Mouse (Mus musculus): ENCODE data around the gene Nbeal1. TPM values are rescaled to one million over a fixed set of nuclear protein-coding genes. Genes with fewer than 3 reads are reported as not detected.
A peak's percentile ranks its signal among the peaks of the same experiment; 100 is the strongest.

Gene Nbeal1
- polyA plus RNA-seq, 1 experiment from 2014 or later = 5.8 TPM

GRCm38 (mm10) chr1:60196813-60197212 is 16.4 kb downstream of the Nbeal1 start:
- Histone ChIP-seq H3K36me3 (peaks cover 36% of the 10 kb centered on the region), H3K27me3 (ENCODE audit: insufficient read depth, poor library complexity, severe bottlenecking) (no peaks in the 10 kb centered on the region), H3K27ac (no peak overlapping the region), H3K9me3 (no peaks in the 10 kb centered on the region), H3K4me3 (no peak overlapping the region), H3K4me1 (replicated peaks) (no peaks in the 10 kb centered on the region)
- peak; percentile 10 for DNase-seq (ENCODE audit: low spot score)
- 67% methylated on average over 3 of the region's 3 CpGs for WGBS

- H3K4me3 ChIP-seq = no peak overlapping the region
- H3K27ac ChIP-seq = no peak overlapping the region
- WGBS = 83% methylated on average over 4 of the region's 4 CpGs
- no peaks in the 10 kb centered on the region for H3K27me3 ChIP-seq (ENCODE audit: insufficient read depth, poor library complexity, severe bottlenecking)
- no peak for DNase-seq (ENCODE audit: low spot score)
- no peaks in the 10 kb centered on the region for H3K9me3 ChIP-seq
- H3K36me3 ChIP-seq = peaks cover 57% of the 10 kb centered on the region
- H3K4me1 ChIP-seq (replicated peaks) = no peaks in the 10 kb centered on the region
Observed at GRCm38 (mm10) chr1:60199006-60199405, 18.6 kb downstream of the Nbeal1 start.

- H3K36me3 ChIP-seq = peaks cover 66% of the 10 kb centered on the region
- WGBS = 91% methylated on average over 4 of the region's 4 CpGs
- H3K27ac ChIP-seq = no peak overlapping the region
Observed at GRCm38 (mm10) chr1:60236261-60236660, 55.9 kb downstream of the Nbeal1 start.

GRCm38 (mm10) chr1:60240430-60240829 is 60.0 kb downstream of the Nbeal1 start:
- no peaks in the 10 kb centered on the region for H3K4me1 ChIP-seq (replicated peaks)
- no peak overlapping the region for H3K4me3 ChIP-seq
- peaks cover 57% of the 10 kb centered on the region for H3K36me3 ChIP-seq
- no peak overlapping the region for H3K27ac ChIP-seq
- no peaks in the 10 kb centered on the region for H3K9me3 ChIP-seq
- H3K27me3 ChIP-seq (ENCODE audit: insufficient read depth, poor library complexity, severe bottlenecking) = no peaks in the 10 kb centered on the region
- DNase-seq (ENCODE audit: low spot score) = no peak

More at GRCm38 (mm10) chr1:60236261-60236660, 55.9 kb downstream of the Nbeal1 start:
- H3K4me3 ChIP-seq = no peak overlapping the region
- no peaks in the 10 kb centered on the region for H3K27me3 ChIP-seq (ENCODE audit: insufficient read depth, poor library complexity, severe bottlenecking)
- no peaks in the 10 kb centered on the region for H3K4me1 ChIP-seq (replicated peaks)
- DNase-seq (ENCODE audit: low spot score) = no peak
- H3K9me3 ChIP-seq = no peaks in the 10 kb centered on the region

- no peaks in the 10 kb centered on the region for H3K4me1 ChIP-seq (replicated peaks)
- H3K27ac ChIP-seq = no peak overlapping the region
- 89% methylated on average over 3 of the region's 3 CpGs for WGBS
- H3K27me3 ChIP-seq (ENCODE audit: insufficient read depth, poor library complexity, severe bottlenecking) = no peaks in the 10 kb centered on the region
- peaks cover 54% of the 10 kb centered on the region for H3K36me3 ChIP-seq
- DNase-seq (ENCODE audit: low spot score) = no peak
- no peaks in the 10 kb centered on the region for H3K9me3 ChIP-seq
- H3K4me3 ChIP-seq = no peak overlapping the region
Observed at GRCm38 (mm10) chr1:60268113-60268512, 87.7 kb downstream of the Nbeal1 start.

GRCm38 (mm10) chr1:60269314-60269713 is 88.9 kb downstream of the Nbeal1 start:
- no peaks in the 10 kb centered on the region for H3K27me3 ChIP-seq (ENCODE audit: insufficient read depth, poor library complexity, severe bottlenecking)
- no peak for DNase-seq (ENCODE audit: low spot score)
- H3K27ac ChIP-seq = no peak overlapping the region
- H3K36me3 ChIP-seq = peaks cover 42% of the 10 kb centered on the region
- no peaks in the 10 kb centered on the region for H3K4me1 ChIP-seq (replicated peaks)
- H3K9me3 ChIP-seq = no peaks in the 10 kb centered on the region
- H3K4me3 ChIP-seq = no peak overlapping the region

GRCm38 (mm10) chr1:60272471-60272870 is 92.1 kb downstream of the Nbeal1 start:
- Histone ChIP-seq H3K4me3 (no peak overlapping the region), H3K27me3 (ENCODE audit: insufficient read depth, poor library complexity, severe bottlenecking) (no peaks in the 10 kb centered on the region), H3K36me3 (peaks cover 35% of the 10 kb centered on the region), H3K27ac (no peak overlapping the region), H3K4me1 (replicated peaks) (no peaks in the 10 kb centered on the region), H3K9me3 (no peaks in the 10 kb centered on the region)
- WGBS = 82% methylated on average over 2 of the region's 2 CpGs
- no peak for DNase-seq (ENCODE audit: low spot score)

GRCm38 (mm10) chr1:60293921-60294320 is 113.5 kb downstream of the Nbeal1 start:
- 87% methylated on average over 1 of the region's 1 CpGs for WGBS
- no peak overlapping the region for H3K4me3 ChIP-seq
- no peaks in the 10 kb centered on the region for H3K9me3 ChIP-seq
- DNase-seq (ENCODE audit: low spot score) = no peak
- no peaks in the 10 kb centered on the region for H3K4me1 ChIP-seq (replicated peaks)
- H3K27ac ChIP-seq = no peak overlapping the region
- peaks cover 68% of the 10 kb centered on the region for H3K36me3 ChIP-seq
- no peaks in the 10 kb centered on the region for H3K27me3 ChIP-seq (ENCODE audit: insufficient read depth, poor library complexity, severe bottlenecking)

- DNase-seq (ENCODE audit: low spot score) = peak; percentile 90
- H3K36me3 ChIP-seq = peaks cover 13% of the 10 kb centered on the region
- WGBS = 2% methylated on average over 60 of the region's 60 CpGs
- H3K4me3 ChIP-seq = peak within 1 kb of the TSS; percentile 77
- H3K4me1 ChIP-seq (replicated peaks) = peaks cover 19% of the 10 kb centered on the region
- H3K27me3 ChIP-seq (ENCODE audit: insufficient read depth, poor library complexity, severe bottlenecking) = no peaks in the 10 kb centered on the region
- H3K9me3 ChIP-seq = peaks cover 3% of the 10 kb centered on the region; the same call in 1 of the 2 replicates
- peak within 1 kb of the TSS; percentile 96 for H3K27ac ChIP-seq
Observed at GRCm38 (mm10) chr1:60342808-60343629, 162.6 kb downstream of the Nbeal1 start, which contains the start of gene Cyp20a1. Gene Cyp20a1, plus strand, starts transcription at chr1:60343323.

- no peak for DNase-seq (ENCODE audit: low spot score)
- H3K9me3 ChIP-seq = peaks cover 3% of the 10 kb centered on the region; the same call in 1 of the 2 replicates
- 14% methylated on average over 14 of the region's 14 CpGs for WGBS
- H3K27me3 ChIP-seq (ENCODE audit: insufficient read depth, poor library complexity, severe bottlenecking) = no peaks in the 10 kb centered on the region
- peak overlapping the region; percentile 77 for H3K4me3 ChIP-seq
- peaks cover 8% of the 10 kb centered on the region for H3K36me3 ChIP-seq
- peaks cover 19% of the 10 kb centered on the region for H3K4me1 ChIP-seq (replicated peaks)
- H3K27ac ChIP-seq = peak overlapping the region; percentile 96
Observed at GRCm38 (mm10) chr1:60343630-60344455, 163.4 kb downstream of the Nbeal1 start.

- H3K4me3 ChIP-seq = 0 out of 2 replicates have a peak overlapping the region, but pooled peaks have one; percentile 77
Observed at GRCm38 (mm10) chr1:60344670-60345069, 164.3 kb downstream of the Nbeal1 start.

GRCm38 (mm10) chr1:60345712-60346111 is 165.3 kb downstream of the Nbeal1 start:
- H3K4me1 ChIP-seq (replicated peaks) = peaks cover 19% of the 10 kb centered on the region
- 95% methylated on average over 2 of the region's 2 CpGs for WGBS
- no peak overlapping the region for H3K4me3 ChIP-seq
- H3K36me3 ChIP-seq = peaks cover 18% of the 10 kb centered on the region
- no peak overlapping the region for H3K27ac ChIP-seq
- peaks cover 15% of the 10 kb centered on the region for H3K9me3 ChIP-seq
- DNase-seq (ENCODE audit: low spot score) = no peak
- no peaks in the 10 kb centered on the region for H3K27me3 ChIP-seq (ENCODE audit: insufficient read depth, poor library complexity, severe bottlenecking)

More at GRCm38 (mm10) chr1:60344670-60345069, 164.3 kb downstream of the Nbeal1 start:
- H3K36me3 ChIP-seq = peaks cover 9% of the 10 kb centered on the region
- no peaks in the 10 kb centered on the region for H3K27me3 ChIP-seq (ENCODE audit: insufficient read depth, poor library complexity, severe bottlenecking)
- 94% methylated on average over 6 of the region's 6 CpGs for WGBS
- peaks cover 8% of the 10 kb centered on the region for H3K9me3 ChIP-seq
- no peak overlapping the region for H3K27ac ChIP-seq
- peaks cover 19% of the 10 kb centered on the region for H3K4me1 ChIP-seq (replicated peaks)
- no peak for DNase-seq (ENCODE audit: low spot score)

- peaks cover 52% of the 10 kb centered on the region for H3K36me3 ChIP-seq
- WGBS = 93% methylated on average over 5 of the region's 5 CpGs
Observed at GRCm38 (mm10) chr1:60352786-60353185, 172.4 kb downstream of the Nbeal1 start.

More at GRCm38 (mm10) chr1:60352786-60353185, 172.4 kb downstream of the Nbeal1 start:
- no peak for DNase-seq (ENCODE audit: low spot score)
- Histone ChIP-seq H3K27me3 (ENCODE audit: insufficient read depth, poor library complexity, severe bottlenecking) (no peaks in the 10 kb centered on the region), H3K4me3 (no peak overlapping the region), H3K4me1 (replicated peaks) (no peaks in the 10 kb centered on the region), H3K27ac (no peak overlapping the region), H3K9me3 (peaks cover 12% of the 10 kb centered on the region)

All from hindbrain, embryonic 10.5 days (tissue).